Mouse (Mus musculus): ENCODE data around the gene Adamtsl2. TPM values are rescaled to one million over a fixed set of nuclear protein-coding genes. Genes with fewer than 3 reads are reported as not detected.

The Adamtsl2 gene
- total RNA-seq (2021), result 10 to 100 TPM; 10.9 to 12.7 TPM

DNA sequence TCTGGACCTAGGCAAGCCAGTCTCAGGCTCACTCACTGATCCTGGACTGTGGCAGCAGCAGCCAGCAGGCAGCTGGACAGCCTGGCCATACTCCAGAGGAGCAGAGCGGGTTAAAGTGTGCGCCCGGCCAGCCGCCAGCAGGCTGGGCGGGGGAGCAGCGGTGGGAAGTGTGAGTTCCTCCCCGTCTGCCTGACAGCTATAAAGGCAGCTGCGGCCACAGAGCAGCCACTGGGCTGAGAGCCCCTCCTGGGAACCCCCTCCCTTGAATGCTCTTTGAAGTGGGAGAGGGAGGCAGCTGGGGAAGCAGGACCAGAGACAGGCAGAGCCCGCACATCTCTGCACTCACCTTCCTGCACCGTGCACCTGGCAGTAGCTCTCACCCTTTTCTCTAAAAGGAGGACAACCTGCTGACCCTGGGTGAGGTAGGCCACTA, at the start of gene Adamtsl2:
Gene Adamtsl2, plus strand, starts transcription at position 228 of the 433 bp plus-strand sequence.
- DNase-seq (ENCODE audit: extremely low spot score in 1 of 2, low spot score in 1 of 2), result peak in 1 of 2 experiments; percentile 52

DNA sequence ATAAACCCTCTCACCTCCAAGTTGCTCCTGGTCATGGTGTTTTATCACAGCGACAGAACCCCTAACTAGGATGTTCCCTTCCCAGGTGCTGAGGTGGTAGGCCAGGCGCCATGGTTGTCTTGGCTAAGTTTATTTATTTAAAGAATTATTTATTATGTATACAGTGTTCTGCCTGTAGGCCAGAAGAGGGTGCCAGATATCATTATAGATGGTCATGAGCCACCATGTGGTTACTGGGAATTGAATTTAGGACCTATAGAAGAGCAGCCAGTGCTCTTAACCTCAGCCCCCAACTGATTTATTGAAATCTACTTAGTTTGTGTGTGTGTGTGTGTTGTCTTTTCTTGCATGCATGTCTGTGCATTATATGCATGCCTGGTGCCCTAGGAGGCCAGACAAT, 46.8 kb upstream of the Adamtsl2 start:
- DNase-seq (ENCODE audit: extremely low spot score in 1 of 2, low spot score in 1 of 2), result no peak

DNA sequence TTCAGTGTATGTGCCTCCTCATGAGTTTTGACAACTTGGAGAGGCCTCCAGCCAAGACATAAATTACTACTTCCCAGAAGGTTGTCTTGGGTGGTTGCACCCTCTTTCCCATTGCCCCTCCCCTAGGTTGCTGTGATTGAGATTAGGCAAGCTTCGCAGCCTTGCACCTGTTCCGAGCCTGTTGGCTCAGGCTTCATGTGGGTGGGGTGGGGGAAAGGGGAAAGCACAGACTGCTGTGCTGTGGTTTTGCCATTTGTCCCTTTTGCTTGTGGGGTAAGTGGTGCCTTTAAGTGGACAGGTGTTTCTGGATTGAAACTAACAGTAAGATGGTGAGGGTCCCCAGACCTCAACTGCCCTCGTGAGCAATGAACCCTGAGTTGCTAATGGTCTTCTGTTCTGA, 43.2 kb upstream of the Adamtsl2 start:
- no peak for DNase-seq (ENCODE audit: extremely low spot score in 1 of 2, low spot score in 1 of 2)

DNA sequence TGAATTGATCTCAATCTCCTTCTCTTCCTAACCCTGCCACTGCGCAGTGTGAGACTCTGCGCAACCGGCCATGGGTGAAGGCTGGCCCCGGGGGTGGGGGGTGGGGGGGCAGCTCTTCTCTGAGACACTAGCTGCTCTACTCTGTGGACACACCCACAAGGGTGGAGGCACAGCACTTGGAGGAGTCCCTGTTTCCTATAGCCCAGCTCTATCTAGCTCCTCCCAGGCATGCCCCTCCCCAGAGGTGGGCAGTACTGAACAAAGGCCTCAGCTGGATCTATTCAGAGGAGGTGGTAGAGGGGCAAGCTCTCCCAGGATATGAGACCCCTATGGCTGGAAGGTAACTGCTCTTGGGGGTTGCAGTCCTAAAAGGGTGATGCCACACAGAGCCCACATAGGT, 42.2 kb upstream of the Adamtsl2 start:
- no peak for DNase-seq (ENCODE audit: extremely low spot score in 1 of 2, low spot score in 1 of 2)

DNA sequence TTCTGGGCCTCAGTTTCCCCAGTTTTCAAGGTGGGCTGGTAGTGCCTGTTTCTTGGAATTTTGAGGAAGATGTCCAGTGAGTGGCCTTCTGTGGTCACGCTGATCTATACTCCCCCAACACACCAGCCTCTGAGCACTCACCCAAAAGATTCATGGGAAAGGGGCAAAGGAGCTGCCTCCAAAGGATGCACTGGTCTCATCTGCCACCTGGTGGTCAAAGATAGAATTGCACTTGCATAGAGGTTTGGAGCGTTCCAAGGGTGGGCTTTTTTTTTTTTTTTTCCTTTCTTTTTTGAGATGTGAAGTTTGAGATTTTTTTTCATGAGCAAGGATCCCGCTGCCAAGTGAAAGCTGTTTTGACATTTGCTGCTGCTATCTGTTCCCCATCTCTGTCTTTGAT, 40.6 kb upstream of the Adamtsl2 start:
- peak; percentile 62 to 88 for DNase-seq (ENCODE audit: extremely low spot score in 1 of 2, low spot score in 1 of 2)

DNA sequence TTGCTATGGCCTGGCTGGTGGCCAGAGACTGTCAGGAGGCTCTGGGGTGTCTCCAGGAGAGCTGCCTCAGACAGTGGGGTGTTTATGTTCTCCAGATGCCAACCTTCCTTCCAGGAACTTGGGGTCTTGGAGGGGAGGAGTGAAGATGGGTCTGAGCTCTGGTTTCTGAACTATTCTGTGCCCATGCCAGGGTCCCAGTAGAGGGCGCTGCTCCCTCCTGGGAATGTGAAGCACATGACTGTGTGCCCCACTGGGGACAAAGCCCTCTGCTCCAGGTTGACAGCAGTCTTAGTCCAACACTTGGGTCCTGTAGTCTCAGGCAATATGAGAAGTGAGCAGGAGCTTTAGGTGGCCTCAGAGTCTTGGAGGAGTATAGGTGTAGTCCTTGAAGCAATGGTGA, 39.9 kb upstream of the Adamtsl2 start:
- peak in 1 of 2 experiments; percentile 49 for DNase-seq (ENCODE audit: extremely low spot score in 1 of 2, low spot score in 1 of 2)

DNA sequence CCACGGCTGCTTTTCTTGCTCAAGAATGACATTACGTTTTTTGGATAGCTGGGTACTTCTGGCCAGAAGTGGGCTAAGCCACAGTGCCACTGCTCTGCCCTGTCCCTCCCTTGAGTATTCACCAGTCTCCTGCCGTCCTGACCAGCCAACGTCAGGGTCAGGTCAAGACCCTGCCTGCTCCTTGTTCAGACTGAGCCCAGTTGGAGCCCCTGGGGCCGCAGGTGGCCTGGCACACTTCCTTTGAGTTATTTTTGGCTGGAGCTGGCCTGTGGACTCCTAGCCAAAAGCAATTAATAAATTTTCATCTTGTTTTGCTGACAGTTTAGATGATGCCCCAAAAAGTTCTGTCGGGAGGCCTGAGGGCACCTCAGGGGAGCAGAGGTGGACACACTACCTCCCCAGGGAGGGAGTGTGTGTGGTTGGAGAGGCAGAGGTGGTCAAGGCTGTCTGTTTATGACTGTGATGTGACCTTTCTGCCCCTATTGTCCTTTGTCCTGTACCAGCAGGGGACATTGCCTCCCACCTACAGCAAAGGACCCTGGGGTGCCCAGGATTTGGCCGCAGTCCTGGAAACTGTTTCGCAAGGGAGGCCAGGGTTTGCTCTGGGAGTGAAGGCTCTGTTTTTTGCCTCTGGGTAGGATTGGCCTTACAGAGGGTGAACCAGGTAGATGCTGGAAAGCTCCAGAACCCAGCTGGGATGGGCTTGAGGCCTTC, 36.9 kb upstream of the Adamtsl2 start:
- no peak for DNase-seq (ENCODE audit: extremely low spot score in 1 of 2, low spot score in 1 of 2)

DNA sequence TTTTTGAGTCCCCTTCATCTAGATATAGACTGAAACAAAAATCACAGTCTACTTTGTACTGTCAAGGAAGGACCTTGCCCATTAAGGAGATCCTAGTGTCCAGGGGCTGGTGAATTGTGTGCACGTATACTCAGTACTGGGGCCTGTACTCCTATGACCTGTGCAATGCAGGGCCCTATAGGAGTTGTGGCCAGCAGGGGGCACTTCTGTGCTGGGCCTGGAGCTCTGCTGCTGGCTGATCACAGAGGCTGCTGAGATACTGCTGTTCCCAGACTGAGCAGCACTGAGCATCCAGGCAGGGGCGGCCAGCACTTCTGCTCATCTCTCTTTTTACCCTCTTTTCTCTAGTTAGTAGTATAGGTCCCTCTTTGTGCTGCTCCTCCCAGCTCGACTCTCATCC, 35.7 kb upstream of the Adamtsl2 start:
- DNase-seq (ENCODE audit: extremely low spot score in 1 of 2, low spot score in 1 of 2), result peak; percentile 74 to 95

DNA sequence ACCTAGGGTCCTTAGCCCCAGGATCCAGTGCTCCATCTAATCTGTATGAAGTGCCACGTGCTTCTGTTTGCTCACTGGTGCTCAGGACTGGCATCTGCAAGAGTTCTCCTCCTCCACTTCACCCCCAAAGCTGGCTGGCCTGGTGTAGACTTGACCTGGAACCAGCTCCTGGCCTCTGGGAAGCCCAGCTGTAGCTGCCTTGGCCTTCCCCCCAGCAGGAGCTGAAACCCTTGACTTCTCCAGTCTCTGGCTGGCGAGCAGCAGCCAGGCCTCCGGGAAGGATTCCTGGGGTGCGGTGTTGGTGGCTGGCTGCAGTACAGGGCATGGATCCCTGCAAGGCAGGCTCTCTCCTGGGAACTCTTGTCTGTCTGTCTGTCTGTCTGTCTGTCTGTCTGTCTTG, 35.0 kb upstream of the Adamtsl2 start:
- DNase-seq (ENCODE audit: extremely low spot score in 1 of 2, low spot score in 1 of 2), result no peak

DNA sequence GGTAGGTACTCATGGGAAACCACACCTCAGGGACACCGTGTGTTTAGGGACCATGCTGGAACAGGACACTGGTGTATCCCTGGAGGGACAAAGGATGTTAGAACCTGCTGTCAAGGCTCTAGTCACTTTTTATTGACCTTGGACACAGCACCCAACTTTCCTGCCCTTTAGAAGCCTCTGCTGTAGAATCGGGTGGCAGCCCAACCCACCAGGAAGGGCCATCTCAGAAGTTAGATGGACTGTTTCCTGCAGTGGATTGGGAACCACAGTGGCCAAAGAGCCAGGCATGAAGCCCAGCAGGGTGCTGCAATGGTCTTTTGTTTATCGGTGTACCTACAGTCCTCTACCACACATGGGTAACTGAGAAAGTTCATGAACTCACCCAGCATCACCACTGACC, 34.5 kb upstream of the Adamtsl2 start:
- no peak for DNase-seq (ENCODE audit: extremely low spot score in 1 of 2, low spot score in 1 of 2)

DNA sequence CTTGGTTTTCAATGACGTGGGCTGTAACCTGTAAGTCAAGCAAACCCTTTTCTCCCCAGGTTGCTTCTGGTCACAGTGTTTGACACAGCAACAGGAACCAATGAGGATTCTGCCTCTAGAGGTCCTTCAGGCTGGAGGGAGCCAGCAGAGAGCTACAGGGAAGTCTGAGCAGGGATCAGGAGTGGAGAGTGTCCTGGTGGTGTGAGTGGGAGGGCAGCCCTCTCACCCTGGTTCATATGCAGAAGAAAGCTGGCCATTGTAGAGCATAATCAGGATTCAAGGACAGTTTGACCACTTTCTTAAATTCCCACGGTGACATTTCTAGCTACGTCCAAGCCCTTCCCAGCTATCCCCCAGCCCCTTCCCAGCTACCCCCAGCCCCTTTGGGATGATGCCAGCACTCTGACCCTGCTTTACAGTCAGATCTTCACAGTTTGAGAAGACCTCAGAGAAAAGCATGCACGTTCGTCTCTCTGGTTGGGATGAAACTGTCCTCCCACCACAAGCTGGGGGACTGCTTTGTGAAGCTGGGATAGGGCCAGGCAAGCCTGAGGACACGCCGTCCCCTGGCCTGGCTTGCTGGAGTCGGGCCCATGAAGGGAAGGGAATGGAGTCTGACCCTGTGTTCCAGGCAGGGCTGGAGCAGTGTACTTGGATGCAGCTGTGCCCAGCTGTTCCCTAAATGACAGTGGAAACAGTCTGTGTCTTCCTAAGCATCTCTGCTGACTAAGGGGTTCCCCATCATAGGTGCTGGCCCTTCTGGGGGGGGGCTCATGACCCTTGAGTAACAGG, 33.0 kb upstream of the Adamtsl2 start:
- no peak for DNase-seq (ENCODE audit: extremely low spot score in 1 of 2, low spot score in 1 of 2)

DNA sequence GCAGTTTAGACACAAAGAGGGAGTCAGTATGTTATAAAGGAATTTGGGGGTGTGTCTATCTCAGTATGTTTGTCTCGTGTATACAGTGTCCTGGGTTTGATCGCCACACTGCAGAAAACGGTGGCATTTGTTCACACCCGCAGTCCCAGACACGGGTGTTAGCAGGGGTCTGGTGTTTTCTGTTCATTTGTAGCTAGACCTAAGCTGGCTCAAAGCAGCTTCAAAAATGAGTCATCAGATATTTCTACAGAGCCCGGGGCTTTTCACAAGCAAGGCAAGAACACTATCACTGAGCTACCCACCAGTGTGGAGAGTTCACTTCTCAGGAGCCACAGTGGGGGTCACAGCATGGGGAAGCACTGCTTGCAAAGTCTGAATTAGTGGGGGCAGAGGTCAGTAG, 29.8 kb upstream of the Adamtsl2 start:
- DNase-seq (ENCODE audit: extremely low spot score in 1 of 2, low spot score in 1 of 2), result no peak

DNA sequence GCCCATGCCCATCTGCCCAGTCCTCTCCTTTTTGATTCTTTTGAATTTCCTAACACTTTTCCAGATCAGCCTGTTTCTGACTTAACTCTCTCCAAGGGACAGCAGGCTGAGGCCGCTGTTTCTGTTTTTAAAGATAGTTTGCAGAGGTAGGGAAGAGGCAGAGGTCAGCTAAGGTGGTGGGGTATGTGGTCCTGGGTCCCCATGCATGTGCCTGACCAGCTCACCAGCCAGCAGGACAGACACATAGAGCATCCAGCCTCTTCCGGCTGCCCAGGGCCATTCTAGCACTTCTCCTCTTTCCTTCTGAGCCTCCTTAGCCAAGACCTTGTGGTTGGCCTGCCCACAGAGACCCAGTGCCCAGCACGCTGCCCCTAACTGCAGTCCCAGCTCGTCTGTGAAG, 20.9 kb upstream of the Adamtsl2 start:
- no peak for DNase-seq (ENCODE audit: extremely low spot score in 1 of 2, low spot score in 1 of 2)

DNA sequence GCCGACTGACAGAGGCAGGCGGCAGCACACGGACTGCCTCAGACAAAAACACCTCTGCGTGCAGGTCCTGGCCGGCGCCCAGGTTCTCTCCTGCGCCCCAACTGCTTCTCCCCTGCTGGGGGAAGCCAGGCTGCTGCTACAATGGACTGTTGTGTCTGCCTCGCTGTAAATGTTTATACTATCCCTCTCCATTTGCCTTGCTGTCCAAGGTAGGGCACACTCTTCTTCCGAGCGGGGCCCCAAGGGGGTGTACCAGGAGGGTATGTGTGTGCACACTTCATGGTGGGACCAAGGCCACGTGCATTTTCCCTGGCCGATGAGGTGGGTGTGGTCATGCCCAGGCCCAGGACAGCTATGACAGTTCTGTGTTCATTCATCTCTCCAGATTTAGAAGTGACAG, 20.4 kb upstream of the Adamtsl2 start:
- no peak for DNase-seq (ENCODE audit: extremely low spot score in 1 of 2, low spot score in 1 of 2)

DNA sequence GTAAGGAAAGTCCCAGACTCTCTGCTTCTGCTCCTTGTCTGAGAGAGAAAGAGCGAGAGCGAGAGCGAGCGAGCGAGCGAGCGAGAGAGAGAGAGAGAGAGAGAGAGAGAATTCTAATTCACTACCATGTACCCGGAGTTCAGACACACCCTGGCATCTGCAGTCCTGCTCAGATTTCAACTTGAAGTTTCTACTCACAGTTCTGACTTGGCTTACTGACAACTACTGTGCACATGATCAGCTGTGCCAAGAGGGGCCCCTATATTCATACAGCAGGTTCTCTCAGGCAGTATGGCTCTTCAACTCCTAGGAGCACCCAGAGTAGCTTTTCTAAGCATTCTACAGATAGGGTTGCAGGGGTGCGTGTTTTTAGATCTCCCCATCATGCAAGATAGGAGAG, 20.0 kb upstream of the Adamtsl2 start:
- DNase-seq (ENCODE audit: extremely low spot score in 1 of 2, low spot score in 1 of 2), result no peak

DNA sequence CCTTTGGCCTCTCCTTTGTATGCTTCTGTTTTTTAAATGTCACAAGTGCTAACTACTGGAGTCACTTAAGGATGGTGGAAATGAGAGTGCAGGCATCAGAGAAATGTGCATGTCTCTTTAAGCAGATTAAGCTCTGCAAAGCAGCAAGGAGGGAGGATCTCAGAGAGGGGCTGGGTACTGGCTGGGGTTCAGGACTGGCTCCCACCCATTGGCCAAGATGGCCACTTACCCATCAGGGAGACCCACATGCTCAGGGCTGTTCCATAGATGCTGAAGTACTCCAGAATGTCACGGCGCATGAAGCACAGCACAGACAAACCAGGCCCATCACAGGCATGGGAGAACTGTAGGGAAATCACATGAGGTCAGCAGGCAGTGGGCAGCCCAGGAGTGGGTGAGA, 12.1 kb upstream of the Adamtsl2 start:
- no peak for DNase-seq (ENCODE audit: extremely low spot score in 1 of 2, low spot score in 1 of 2)

DNA sequence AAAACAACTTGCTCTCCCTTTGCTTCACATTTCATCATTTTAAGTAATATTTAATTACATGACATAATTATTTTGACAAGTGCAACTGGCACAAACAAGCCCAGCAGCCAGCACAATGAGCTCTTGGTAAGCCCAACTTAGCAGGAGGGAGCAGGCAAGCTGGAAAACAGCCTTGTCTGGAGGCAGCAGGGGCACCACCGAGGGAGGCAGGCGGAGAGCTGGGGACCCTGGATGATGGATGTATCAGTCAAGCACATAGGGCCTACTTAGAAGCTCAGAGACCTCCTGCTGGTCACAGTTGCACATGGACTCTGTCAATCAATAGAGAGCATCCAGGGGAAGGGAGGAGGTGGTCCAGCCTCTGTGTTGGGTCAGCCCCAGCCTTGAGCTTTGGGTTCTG, 11.2 kb upstream of the Adamtsl2 start:
- DNase-seq (ENCODE audit: extremely low spot score in 1 of 2, low spot score in 1 of 2), result no peak

DNA sequence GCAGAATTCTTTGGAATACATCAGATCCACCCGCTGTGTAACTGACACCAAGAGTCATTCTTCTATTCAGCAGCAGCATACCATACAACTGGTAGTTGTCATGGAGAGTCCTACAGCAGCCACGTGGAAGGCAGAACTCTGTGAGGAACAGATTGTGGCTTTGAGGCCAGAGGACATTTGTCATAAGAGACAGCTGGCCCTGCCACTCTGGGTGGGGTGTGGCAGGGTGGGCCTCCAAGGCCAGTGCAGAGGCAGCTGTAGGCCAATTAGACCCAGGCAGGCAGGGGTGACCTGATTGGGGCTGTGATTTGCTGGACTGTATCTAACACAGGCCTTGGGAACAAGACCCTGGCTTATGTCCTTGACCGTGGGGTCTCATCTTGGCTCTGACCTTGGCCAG, 9.5 kb upstream of the Adamtsl2 start:
- DNase-seq (ENCODE audit: extremely low spot score in 1 of 2, low spot score in 1 of 2), result no peak

DNA sequence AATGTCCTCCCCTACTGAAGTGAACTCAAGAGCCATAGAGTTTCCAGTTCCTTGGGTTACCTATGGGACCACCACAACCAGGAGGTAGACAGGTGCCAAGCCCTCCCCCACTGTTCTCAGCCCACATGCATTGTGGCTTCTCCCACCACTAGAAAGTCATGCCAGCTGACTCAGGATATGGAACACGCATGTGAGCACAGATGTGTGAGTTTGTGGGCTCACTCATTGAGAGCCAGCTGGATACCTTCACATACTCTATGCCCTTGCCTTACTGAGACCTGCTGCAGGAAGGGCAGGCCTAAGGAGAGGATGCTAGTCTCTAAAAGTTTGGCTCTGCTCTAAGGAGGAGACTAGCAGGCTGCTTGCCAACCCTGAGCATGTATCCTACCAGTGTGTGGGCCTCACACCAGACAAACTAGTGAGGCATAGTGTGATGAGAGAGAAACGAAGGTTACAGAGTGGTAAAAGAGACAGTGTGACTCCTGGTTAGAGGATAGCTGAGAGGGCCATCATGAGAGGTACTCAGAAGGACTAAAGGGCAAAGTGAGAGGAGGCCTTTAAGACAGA, 8.8 kb upstream of the Adamtsl2 start:
- no peak for DNase-seq (ENCODE audit: extremely low spot score in 1 of 2, low spot score in 1 of 2)

DNA sequence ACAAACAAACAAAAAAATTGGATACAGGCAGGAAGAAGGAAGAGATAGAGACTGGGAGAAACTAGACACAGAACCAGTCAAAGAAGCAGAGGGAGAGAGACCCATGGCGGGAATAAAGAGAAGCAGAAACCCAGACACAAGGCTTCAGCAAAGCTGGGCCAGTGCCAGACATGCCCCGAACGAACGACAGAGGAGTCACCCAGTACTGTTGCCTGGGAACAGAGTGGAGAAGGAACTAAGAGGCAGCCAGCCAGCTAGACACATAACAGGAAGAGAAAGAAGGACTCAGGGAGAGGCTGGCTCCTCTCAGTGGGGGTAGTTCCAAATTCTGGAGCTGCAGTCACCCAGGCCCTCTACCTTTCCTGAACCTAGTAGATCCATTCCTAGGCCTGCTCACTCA, 8.0 kb upstream of the Adamtsl2 start:
- peak; percentile 59 to 84 for DNase-seq (ENCODE audit: extremely low spot score in 1 of 2, low spot score in 1 of 2)

DNA sequence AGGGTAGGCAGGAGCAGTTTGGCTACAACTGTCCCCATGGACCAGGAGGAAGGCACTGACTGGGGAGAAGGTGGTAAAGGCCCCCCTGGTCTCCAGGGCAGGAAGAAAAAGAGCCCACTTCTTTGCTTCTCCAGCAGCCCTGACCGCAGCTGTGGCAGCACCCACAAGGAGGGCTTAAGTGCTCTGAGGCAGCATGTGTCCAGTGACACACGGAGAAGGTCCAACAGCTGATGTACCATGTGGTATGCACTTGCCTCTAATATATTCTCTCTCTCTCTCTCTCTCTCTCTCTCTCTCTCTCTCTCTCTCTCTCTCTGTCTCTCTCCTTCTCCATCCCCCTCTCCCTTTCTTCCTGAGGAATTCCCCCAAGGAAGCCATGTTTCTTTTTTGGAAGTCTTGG, 7.2 kb upstream of the Adamtsl2 start, which contains the start of gene Mymk:
Gene Mymk, minus strand, starts transcription at position 202 of the 400 bp plus-strand sequence.
- no peak for DNase-seq (ENCODE audit: extremely low spot score in 1 of 2, low spot score in 1 of 2)

DNA sequence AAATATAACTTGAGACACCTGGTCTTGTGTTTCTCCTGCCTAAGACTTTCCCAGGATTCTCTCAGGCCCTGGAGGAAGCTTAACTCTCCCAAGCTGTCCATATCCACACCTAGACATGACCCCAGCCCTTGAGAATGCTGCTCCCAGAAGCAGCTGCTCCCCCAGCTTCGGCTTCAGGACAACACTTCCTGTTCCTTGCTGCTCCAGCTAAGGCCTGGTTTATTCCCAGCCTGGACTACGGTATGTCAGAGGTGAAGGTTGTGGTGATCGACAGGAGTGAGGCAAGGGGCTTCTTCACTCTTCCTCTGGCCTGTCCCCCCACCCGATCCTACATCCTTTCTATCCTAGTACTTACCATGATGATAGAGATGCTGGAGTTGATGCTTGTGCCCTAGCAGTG, 5.8 kb upstream of the Adamtsl2 start:
- no peak for DNase-seq (ENCODE audit: extremely low spot score in 1 of 2, low spot score in 1 of 2)
